Mouse (Mus musculus): ENCODE results near the gene Hnrnpdl. TPM values are rescaled to one million over a fixed set of nuclear protein-coding genes. Genes with fewer than 3 reads are reported as not detected.

The Hnrnpdl gene
- polyA plus RNA-seq, 1 experiment from 2014 or later = 258 TPM

- WGBS = 91% methylated on average over 1 of the region's 1 CpGs
- ATAC-seq (ENCODE audit: low FRiP score) = no peak
Measured at GRCm38 (mm10) chr5:100024868-100025267, 14.6 kb downstream of the Hnrnpdl start.

GRCm38 (mm10) chr5:100024403-100024802, 15.1 kb downstream of the Hnrnpdl start:
- Histone ChIP-seq H3K4me3 (no peak overlapping the region), H3K4me1 (no peaks in the 10 kb centered on the region), H3K9me3 (replicated peaks) (no peaks in the 10 kb centered on the region), H3K9ac (no peak overlapping the region), H3K36me3 (no peaks in the 10 kb centered on the region), H3K4me2 (replicated peaks) (no peak overlapping the region), H3K27me3 (no peaks in the 10 kb centered on the region; the same call in 1 of the 2 replicates), H3K27ac (no peak overlapping the region)
- no peak for ATAC-seq (ENCODE audit: low FRiP score)
- 83% methylated on average over 5 of the region's 5 CpGs for WGBS

More at GRCm38 (mm10) chr5:100024868-100025267, 14.6 kb downstream of the Hnrnpdl start:
- no peaks in the 10 kb centered on the region for H3K36me3 ChIP-seq
- H3K9me3 ChIP-seq (replicated peaks) = no peaks in the 10 kb centered on the region
- H3K9ac ChIP-seq = no peak overlapping the region
- H3K27ac ChIP-seq = no peak overlapping the region
- H3K4me1 ChIP-seq = peaks cover under 1% of the 10 kb centered on the region; the same call in 1 of the 2 replicates
- H3K27me3 ChIP-seq = no peaks in the 10 kb centered on the region; the same call in 1 of the 2 replicates
- no peak overlapping the region for H3K4me3 ChIP-seq
- no peak overlapping the region for H3K4me2 ChIP-seq (replicated peaks)

- no peak for ATAC-seq (ENCODE audit: low FRiP score)
- Histone ChIP-seq H3K27ac (no peak overlapping the region), H3K27me3 (no peaks in the 10 kb centered on the region; the same call in 1 of the 2 replicates), H3K4me1 (no peaks in the 10 kb centered on the region), H3K36me3 (no peaks in the 10 kb centered on the region), H3K4me2 (replicated peaks) (no peak overlapping the region), H3K9me3 (replicated peaks) (no peaks in the 10 kb centered on the region), H3K9ac (no peak overlapping the region), H3K4me3 (no peak overlapping the region)
Measured at GRCm38 (mm10) chr5:100020089-100020488, 19.4 kb downstream of the Hnrnpdl start.

- WGBS = 84% methylated on average over 9 of the region's 9 CpGs
- H3K4me3 ChIP-seq = no peak overlapping the region
- H3K4me1 ChIP-seq = no peaks in the 10 kb centered on the region
- no peak overlapping the region for H3K27ac ChIP-seq
- no peak overlapping the region for H3K4me2 ChIP-seq (replicated peaks)
- H3K36me3 ChIP-seq = no peaks in the 10 kb centered on the region
- no peaks in the 10 kb centered on the region for H3K27me3 ChIP-seq
- ATAC-seq (ENCODE audit: low FRiP score) = no peak
- no peaks in the 10 kb centered on the region for H3K9me3 ChIP-seq (replicated peaks)
- H3K9ac ChIP-seq = no peak overlapping the region
Measured at GRCm38 (mm10) chr5:100012599-100012998, 26.9 kb downstream of the Hnrnpdl start.

GRCm38 (mm10) chr5:100008485-100008884, 31.0 kb downstream of the Hnrnpdl start:
- Histone ChIP-seq H3K27me3 (no peaks in the 10 kb centered on the region), H3K9me3 (replicated peaks) (no peaks in the 10 kb centered on the region), H3K4me1 (0 out of 2 replicates have a peak, but pooled peaks cover 2% of the 10 kb centered on the region), H3K4me2 (replicated peaks) (no peak overlapping the region), H3K36me3 (no peaks in the 10 kb centered on the region), H3K9ac (no peak overlapping the region), H3K4me3 (no peak overlapping the region), H3K27ac (no peak overlapping the region)
- ATAC-seq (ENCODE audit: low FRiP score) = no peak
- 52% methylated on average over 3 of the region's 3 CpGs for WGBS

GRCm38 (mm10) chr5:100007040-100007375, 32.5 kb downstream of the Hnrnpdl start:
- Histone ChIP-seq H3K9me3 (replicated peaks) (no peaks in the 10 kb centered on the region), H3K27me3 (no peaks in the 10 kb centered on the region), H3K4me1 (0 out of 2 replicates have a peak, but pooled peaks cover 4% of the 10 kb centered on the region), H3K4me2 (replicated peaks) (no peak overlapping the region), H3K36me3 (no peaks in the 10 kb centered on the region), H3K4me3 (no peak overlapping the region), H3K9ac (no peak overlapping the region), H3K27ac (no peak overlapping the region)
- ATAC-seq (ENCODE audit: low FRiP score) = no peak
- 75% methylated on average over 4 of the region's 4 CpGs for WGBS

GRCm38 (mm10) chr5:100006324-100007039, 33.0 kb downstream of the Hnrnpdl start:
- Histone ChIP-seq H3K27ac (no peak overlapping the region), H3K4me3 (no peak overlapping the region), H3K27me3 (no peaks in the 10 kb centered on the region; the same call in 1 of the 2 replicates), H3K4me1 (0 out of 2 replicates have a peak, but pooled peaks cover 4% of the 10 kb centered on the region), H3K9ac (no peak overlapping the region), H3K36me3 (no peaks in the 10 kb centered on the region), H3K9me3 (replicated peaks) (no peaks in the 10 kb centered on the region), H3K4me2 (replicated peaks) (no peak overlapping the region)
- ATAC-seq (ENCODE audit: low FRiP score) = no peak
- WGBS = 90% methylated on average over 4 of the region's 4 CpGs

GRCm38 (mm10) chr5:100005896-100006295, 33.6 kb downstream of the Hnrnpdl start:
- Histone ChIP-seq H3K9ac (no peak overlapping the region), H3K4me3 (no peak overlapping the region), H3K27me3 (no peaks in the 10 kb centered on the region; the same call in 1 of the 2 replicates), H3K9me3 (replicated peaks) (no peaks in the 10 kb centered on the region), H3K4me2 (replicated peaks) (no peak overlapping the region), H3K36me3 (no peaks in the 10 kb centered on the region), H3K27ac (no peak overlapping the region), H3K4me1 (0 out of 2 replicates have a peak, but pooled peaks cover 4% of the 10 kb centered on the region)
- 86% methylated on average over 6 of the region's 6 CpGs for WGBS
- ATAC-seq (ENCODE audit: low FRiP score) = no peak

- 71% methylated on average over 3 of the region's 3 CpGs for WGBS
Measured at GRCm38 (mm10) chr5:100005431-100005830, 34.0 kb downstream of the Hnrnpdl start.

GRCm38 (mm10) chr5:100003895-100004294, 35.6 kb downstream of the Hnrnpdl start:
- Histone ChIP-seq H3K4me2 (replicated peaks) (no peak overlapping the region), H3K4me1 (0 out of 2 replicates have a peak, but pooled peaks cover 4% of the 10 kb centered on the region), H3K27ac (no peak overlapping the region), H3K4me3 (no peak overlapping the region), H3K27me3 (no peaks in the 10 kb centered on the region; the same call in 1 of the 2 replicates), H3K36me3 (no peaks in the 10 kb centered on the region), H3K9me3 (replicated peaks) (no peaks in the 10 kb centered on the region), H3K9ac (no peak overlapping the region)
- ATAC-seq (ENCODE audit: low FRiP score) = no peak
- 90% methylated on average over 4 of the region's 4 CpGs for WGBS

More at GRCm38 (mm10) chr5:100005431-100005830, 34.0 kb downstream of the Hnrnpdl start:
- Histone ChIP-seq H3K4me2 (replicated peaks) (no peak overlapping the region), H3K4me3 (no peak overlapping the region), H3K9ac (no peak overlapping the region), H3K9me3 (replicated peaks) (no peaks in the 10 kb centered on the region), H3K27me3 (no peaks in the 10 kb centered on the region; the same call in 1 of the 2 replicates), H3K36me3 (no peaks in the 10 kb centered on the region), H3K27ac (no peak overlapping the region), H3K4me1 (0 out of 2 replicates have a peak, but pooled peaks cover 4% of the 10 kb centered on the region)
- no peak for ATAC-seq (ENCODE audit: low FRiP score)

GRCm38 (mm10) chr5:100000500-100000899, 39.0 kb downstream of the Hnrnpdl start:
- Histone ChIP-seq H3K9ac (no peak overlapping the region), H3K36me3 (no peaks in the 10 kb centered on the region), H3K4me2 (replicated peaks) (no peak overlapping the region), H3K9me3 (replicated peaks) (no peaks in the 10 kb centered on the region), H3K27me3 (no peaks in the 10 kb centered on the region; the same call in 1 of the 2 replicates), H3K4me3 (no peak overlapping the region), H3K4me1 (0 out of 2 replicates have a peak, but pooled peaks cover 4% of the 10 kb centered on the region), H3K27ac (no peak overlapping the region)
- 48% methylated on average over 8 of the region's 8 CpGs for WGBS
- ATAC-seq (ENCODE audit: low FRiP score) = no peak

GRCm38 (mm10) chr5:100000048-100000447, 39.4 kb downstream of the Hnrnpdl start:
- Histone ChIP-seq H3K4me1 (0 out of 2 replicates have a peak, but pooled peaks cover 4% of the 10 kb centered on the region), H3K4me2 (replicated peaks) (no peak overlapping the region), H3K9me3 (replicated peaks) (no peaks in the 10 kb centered on the region), H3K27me3 (no peaks in the 10 kb centered on the region; the same call in 1 of the 2 replicates), H3K9ac (no peak overlapping the region), H3K27ac (no peak overlapping the region), H3K4me3 (no peak overlapping the region), H3K36me3 (no peaks in the 10 kb centered on the region)
- WGBS = 83% methylated on average over 7 of the region's 7 CpGs
- no peak for ATAC-seq (ENCODE audit: low FRiP score)

GRCm38 (mm10) chr5:99994680-99995079, 44.8 kb downstream of the Hnrnpdl start:
- Histone ChIP-seq H3K4me2 (replicated peaks) (no peak overlapping the region), H3K36me3 (no peaks in the 10 kb centered on the region), H3K4me1 (no peaks in the 10 kb centered on the region), H3K27me3 (no peaks in the 10 kb centered on the region), H3K9me3 (replicated peaks) (no peaks in the 10 kb centered on the region), H3K9ac (no peak overlapping the region), H3K4me3 (no peak overlapping the region), H3K27ac (no peak overlapping the region)
- no peak for ATAC-seq (ENCODE audit: low FRiP score)
- 92% methylated on average over 3 of the region's 3 CpGs for WGBS
